Mouse (Mus musculus): ENCODE data around the gene Map7d3. TPM values are rescaled to one million over a fixed set of nuclear protein-coding genes. Genes with fewer than 3 reads are reported as not detected.

The Map7d3 gene
- total and polyA plus RNA-seq, 2 experiments, result 0.09 TPM; not detected in 1

DNA sequence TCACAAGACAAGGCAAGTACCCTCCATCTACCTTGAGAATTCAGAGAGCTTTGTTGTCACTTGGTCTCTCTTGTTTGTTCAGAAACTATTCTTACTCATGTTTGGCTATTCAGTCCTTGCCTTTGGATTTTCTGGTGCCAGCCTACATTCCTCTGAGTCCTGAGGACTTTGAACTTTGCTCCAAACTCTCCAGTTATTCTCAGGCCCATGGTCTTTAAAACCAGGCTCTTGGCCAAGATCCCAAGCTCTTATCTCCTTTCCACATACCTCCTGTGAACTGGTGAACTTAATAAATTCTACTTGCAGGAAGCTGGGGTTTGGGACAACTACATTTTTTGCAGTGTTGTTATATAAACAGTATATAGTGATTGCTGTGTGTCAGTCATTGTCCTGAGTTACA lies 52.3 kb downstream of the Map7d3 start:
- TF ChIP-seq CTCF (IDR thresholded peaks at IDR 0.05; ENCODE audit: low read depth, low read length) (no peak), POLR2A (IDR thresholded peaks at IDR 0.05; ENCODE audit: extremely low read depth, insufficient read depth, low read length) (no peak)
- DNase-seq (ENCODE audit: extremely low read depth, low read depth, low spot score), result peak; percentile 92
- Histone ChIP-seq H3K79me2 (ENCODE audit: control insufficient read depth, insufficient read depth, low read length) (no peaks in the 10 kb centered on the region), H3K4me3 (ENCODE audit: insufficient read depth, low read depth, low read length) (no peak overlapping the region), H3K9ac (ENCODE audit: low read depth, low read length) (no peak overlapping the region), H3K36me3 (ENCODE audit: control insufficient read depth, insufficient read depth, low read length) (no peaks in the 10 kb centered on the region), H3K27me3 (ENCODE audit: control insufficient read depth, insufficient read depth, low read length) (no peaks in the 10 kb centered on the region), H3K4me1 (ENCODE audit: control insufficient read depth, insufficient read depth, low read length) (peaks cover 4% of the 10 kb centered on the region; the same call in 1 of the 2 replicates), H3K27ac (replicated peaks; ENCODE audit: insufficient read depth, low read depth, low read length) (no peak overlapping the region)

DNA sequence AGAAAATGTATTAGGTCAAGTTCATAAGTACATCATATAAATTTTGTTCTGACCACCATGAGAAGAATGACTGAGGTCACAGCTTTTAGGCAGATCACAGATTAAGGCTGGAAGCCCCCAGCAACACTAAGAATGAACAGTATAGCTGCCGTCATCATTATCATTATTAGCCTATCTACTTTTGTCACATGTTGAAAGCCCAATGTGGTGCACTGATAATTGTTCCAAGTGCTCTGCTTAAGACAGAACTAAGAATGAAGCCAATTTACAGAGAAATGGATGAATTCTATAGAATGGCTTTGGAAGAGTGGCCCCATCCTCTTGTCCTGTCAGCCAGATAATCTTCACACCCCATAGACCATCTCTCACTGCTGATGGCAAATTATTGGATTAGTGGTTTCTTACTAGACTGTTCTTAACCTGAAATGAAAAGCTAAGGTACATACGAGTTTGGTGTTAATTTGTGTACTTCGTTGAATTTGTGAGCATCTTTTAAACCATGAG lies 61.8 kb downstream of the Map7d3 start:
- 79% methylated on average over 3 of the region's 3 CpGs for WGBS
- no peak overlapping the region for H3K9ac ChIP-seq (ENCODE audit: low read depth, low read length)
- no peak overlapping the region for H3K4me3 ChIP-seq (ENCODE audit: insufficient read depth, low read depth, low read length)
- H3K4me1 ChIP-seq (ENCODE audit: control insufficient read depth, insufficient read depth, low read length), result no peaks in the 10 kb centered on the region
- TF ChIP-seq CTCF (IDR thresholded peaks at IDR 0.05; ENCODE audit: low read depth, low read length), result no peak
- TF ChIP-seq POLR2A (IDR thresholded peaks at IDR 0.05; ENCODE audit: extremely low read depth, insufficient read depth, low read length), result no peak
- no peak overlapping the region for H3K27ac ChIP-seq (replicated peaks; ENCODE audit: insufficient read depth, low read depth, low read length)
- no peaks in the 10 kb centered on the region for H3K27me3 ChIP-seq (ENCODE audit: control insufficient read depth, insufficient read depth, low read length)
- H3K36me3 ChIP-seq (ENCODE audit: control insufficient read depth, insufficient read depth, low read length), result no peaks in the 10 kb centered on the region
- no peak for DNase-seq (ENCODE audit: extremely low read depth, low read depth, low spot score)
- no peaks in the 10 kb centered on the region for H3K79me2 ChIP-seq (ENCODE audit: control insufficient read depth, insufficient read depth, low read length)

DNA sequence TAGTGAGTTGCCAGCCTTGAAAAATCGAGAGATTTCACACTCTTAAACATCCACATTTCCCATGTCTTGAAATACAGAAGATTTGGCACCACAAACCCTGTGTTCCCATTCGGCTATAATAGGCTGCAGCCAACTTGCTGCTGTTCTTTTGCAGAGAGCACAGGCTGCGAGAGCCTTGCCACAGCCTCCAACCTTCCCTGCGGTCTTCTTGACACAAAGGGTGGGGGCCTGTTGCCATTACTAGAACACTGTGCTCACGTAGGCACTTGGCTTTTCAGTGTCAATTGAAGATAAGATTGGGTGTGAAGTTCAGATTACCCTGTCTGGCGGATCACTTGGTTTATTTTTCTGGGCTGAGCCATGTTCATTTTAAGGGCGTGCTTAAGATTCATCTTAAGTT lies 65.8 kb downstream of the Map7d3 start:
- H3K4me3 ChIP-seq (ENCODE audit: insufficient read depth, low read depth, low read length), result no peak overlapping the region
- no peaks in the 10 kb centered on the region for H3K4me1 ChIP-seq (ENCODE audit: control insufficient read depth, insufficient read depth, low read length)
- no peak overlapping the region for H3K27ac ChIP-seq (replicated peaks; ENCODE audit: insufficient read depth, low read depth, low read length)
- WGBS, result 72% methylated on average over 7 of the region's 7 CpGs
- H3K27me3 ChIP-seq (ENCODE audit: control insufficient read depth, insufficient read depth, low read length), result no peaks in the 10 kb centered on the region
- H3K9ac ChIP-seq (ENCODE audit: low read depth, low read length), result no peak overlapping the region
- no peaks in the 10 kb centered on the region for H3K36me3 ChIP-seq (ENCODE audit: control insufficient read depth, insufficient read depth, low read length)
- no peaks in the 10 kb centered on the region for H3K79me2 ChIP-seq (ENCODE audit: control insufficient read depth, insufficient read depth, low read length)
- TF ChIP-seq CTCF (IDR thresholded peaks at IDR 0.05; ENCODE audit: low read depth, low read length) (no peak), POLR2A (IDR thresholded peaks at IDR 0.05; ENCODE audit: extremely low read depth, insufficient read depth, low read length) (no peak)
- DNase-seq (ENCODE audit: extremely low read depth, low read depth, low spot score), result no peak

DNA sequence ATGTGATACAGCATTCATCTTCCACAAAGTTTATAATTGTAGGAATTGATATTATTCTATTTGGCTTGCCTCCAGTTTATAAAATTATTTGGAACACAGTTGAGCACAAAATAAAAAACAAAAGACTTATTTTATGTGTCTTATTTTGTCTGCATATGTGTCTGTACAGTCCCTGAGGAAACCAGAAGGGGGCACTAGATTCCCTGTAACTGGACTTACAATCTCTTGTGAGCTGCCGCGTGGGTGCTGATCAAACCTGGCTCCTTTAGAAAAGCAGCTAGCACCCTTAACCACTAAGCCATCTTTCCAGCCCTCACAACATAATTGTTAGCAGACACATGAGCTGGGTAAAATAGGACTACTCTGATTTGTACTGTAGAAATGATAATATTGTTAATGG lies 66.5 kb downstream of the Map7d3 start:
- H3K36me3 ChIP-seq (ENCODE audit: control insufficient read depth, insufficient read depth, low read length), result no peaks in the 10 kb centered on the region
- no peaks in the 10 kb centered on the region for H3K27me3 ChIP-seq (ENCODE audit: control insufficient read depth, insufficient read depth, low read length)
- peak; percentile 46 for DNase-seq (ENCODE audit: extremely low read depth, low read depth, low spot score)
- no peaks in the 10 kb centered on the region for H3K79me2 ChIP-seq (ENCODE audit: control insufficient read depth, insufficient read depth, low read length)
- no peak overlapping the region for H3K4me3 ChIP-seq (ENCODE audit: insufficient read depth, low read depth, low read length)
- H3K27ac ChIP-seq (replicated peaks; ENCODE audit: insufficient read depth, low read depth, low read length), result no peak overlapping the region
- WGBS, result 0% methylated on average over 2 of the region's 2 CpGs
- H3K4me1 ChIP-seq (ENCODE audit: control insufficient read depth, insufficient read depth, low read length), result no peaks in the 10 kb centered on the region
- no peak overlapping the region for H3K9ac ChIP-seq (ENCODE audit: low read depth, low read length)
- TF ChIP-seq POLR2A (IDR thresholded peaks at IDR 0.05; ENCODE audit: extremely low read depth, insufficient read depth, low read length) (no peak), CTCF (IDR thresholded peaks at IDR 0.05; ENCODE audit: low read depth, low read length) (peak; percentile 18; the same call in 1 of the 2 replicates)

DNA sequence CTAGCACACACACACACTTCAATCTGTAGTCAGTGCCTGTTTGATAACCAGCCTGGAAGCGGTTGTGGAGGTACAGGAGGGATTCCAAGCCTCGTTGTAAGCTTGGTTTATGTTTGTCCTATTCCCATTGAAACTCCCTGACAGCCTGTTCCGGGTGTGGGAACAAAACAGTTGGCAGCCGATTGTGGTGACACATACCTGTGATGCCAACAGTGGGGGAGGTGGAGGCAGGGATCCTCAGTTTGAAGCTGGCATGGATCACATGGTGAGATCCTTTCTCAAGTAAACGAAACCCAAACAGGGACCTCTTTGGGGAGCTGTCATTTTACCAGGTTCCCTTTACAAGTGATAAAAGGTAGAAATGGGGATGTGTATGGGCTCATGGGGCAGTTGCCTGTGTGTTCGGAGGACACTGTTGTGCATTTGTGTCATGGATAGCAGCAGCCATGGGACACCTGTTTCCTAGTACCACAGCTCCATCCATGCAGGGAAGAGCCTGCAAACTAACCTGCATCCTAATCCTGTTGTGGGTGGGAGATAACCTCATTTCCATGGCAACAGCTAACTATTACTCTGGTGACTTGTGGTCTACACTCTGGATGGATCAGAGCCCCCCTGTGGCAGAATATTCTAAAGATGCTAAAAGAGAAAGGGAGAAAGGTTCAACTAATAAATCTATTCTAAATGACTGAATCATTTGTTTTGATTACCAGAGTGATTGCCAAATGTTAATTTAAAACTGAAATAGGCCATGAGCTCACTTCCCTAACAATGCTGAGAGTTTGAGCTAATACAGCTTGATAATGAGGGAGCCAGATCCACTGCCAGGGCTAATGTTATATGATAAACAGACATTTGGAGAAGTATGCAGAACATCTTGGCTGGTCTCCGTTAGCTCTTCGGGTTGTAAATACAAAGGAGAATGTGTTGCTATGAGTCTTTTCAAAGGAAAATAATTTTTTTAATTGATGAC lies 68.5 kb downstream of the Map7d3 start:
- TF ChIP-seq CTCF (IDR thresholded peaks at IDR 0.05; ENCODE audit: low read depth, low read length) (no peak), POLR2A (IDR thresholded peaks at IDR 0.05; ENCODE audit: extremely low read depth, insufficient read depth, low read length) (no peak)
- 65% methylated on average over 8 of the region's 8 CpGs for WGBS
- DNase-seq (ENCODE audit: extremely low read depth, low read depth, low spot score), result no peak
- no peaks in the 10 kb centered on the region for H3K4me1 ChIP-seq (ENCODE audit: control insufficient read depth, insufficient read depth, low read length)
- H3K36me3 ChIP-seq (ENCODE audit: control insufficient read depth, insufficient read depth, low read length), result no peaks in the 10 kb centered on the region
- H3K27me3 ChIP-seq (ENCODE audit: control insufficient read depth, insufficient read depth, low read length), result no peaks in the 10 kb centered on the region
- no peaks in the 10 kb centered on the region for H3K79me2 ChIP-seq (ENCODE audit: control insufficient read depth, insufficient read depth, low read length)
- no peak overlapping the region for H3K9ac ChIP-seq (ENCODE audit: low read depth, low read length)
- no peak overlapping the region for H3K4me3 ChIP-seq (ENCODE audit: insufficient read depth, low read depth, low read length)
- H3K27ac ChIP-seq (replicated peaks; ENCODE audit: insufficient read depth, low read depth, low read length), result no peak overlapping the region

DNA sequence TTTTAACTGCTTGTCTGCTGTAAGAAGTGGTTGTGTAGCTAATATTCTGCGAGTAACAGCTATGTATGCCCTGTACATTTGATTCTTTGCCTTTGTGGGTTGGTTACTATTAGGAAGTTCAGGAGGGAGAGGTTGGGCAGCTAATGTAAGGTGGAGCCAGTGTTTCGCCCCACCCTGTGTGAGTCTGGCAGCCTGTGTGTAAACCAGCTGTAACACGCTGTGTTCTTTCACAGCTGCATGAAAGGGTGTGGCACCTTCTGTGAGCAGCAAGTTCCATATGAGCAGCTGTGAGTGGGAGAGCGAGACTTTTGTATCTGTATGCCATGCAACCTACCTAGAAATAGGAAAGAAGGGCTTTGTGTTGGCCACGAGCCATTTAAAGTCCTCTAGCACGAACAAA lies 70.0 kb downstream of the Map7d3 start:
- 55% methylated on average over 6 of the region's 6 CpGs for WGBS
- Histone ChIP-seq H3K27me3 (ENCODE audit: control insufficient read depth, insufficient read depth, low read length) (no peaks in the 10 kb centered on the region), H3K4me3 (ENCODE audit: insufficient read depth, low read depth, low read length) (no peak overlapping the region), H3K36me3 (ENCODE audit: control insufficient read depth, insufficient read depth, low read length) (no peaks in the 10 kb centered on the region), H3K27ac (replicated peaks; ENCODE audit: insufficient read depth, low read depth, low read length) (no peak overlapping the region), H3K79me2 (ENCODE audit: control insufficient read depth, insufficient read depth, low read length) (no peaks in the 10 kb centered on the region), H3K9ac (ENCODE audit: low read depth, low read length) (no peak overlapping the region), H3K4me1 (ENCODE audit: control insufficient read depth, insufficient read depth, low read length) (no peaks in the 10 kb centered on the region)
- no peak for DNase-seq (ENCODE audit: extremely low read depth, low read depth, low spot score)
- TF ChIP-seq CTCF (IDR thresholded peaks at IDR 0.05; ENCODE audit: low read depth, low read length), result no peak
- TF ChIP-seq POLR2A (IDR thresholded peaks at IDR 0.05; ENCODE audit: extremely low read depth, insufficient read depth, low read length), result no peak
